24 mouse cellular contexts compared by ENCODE assay signal in the genomic region with DNA sequence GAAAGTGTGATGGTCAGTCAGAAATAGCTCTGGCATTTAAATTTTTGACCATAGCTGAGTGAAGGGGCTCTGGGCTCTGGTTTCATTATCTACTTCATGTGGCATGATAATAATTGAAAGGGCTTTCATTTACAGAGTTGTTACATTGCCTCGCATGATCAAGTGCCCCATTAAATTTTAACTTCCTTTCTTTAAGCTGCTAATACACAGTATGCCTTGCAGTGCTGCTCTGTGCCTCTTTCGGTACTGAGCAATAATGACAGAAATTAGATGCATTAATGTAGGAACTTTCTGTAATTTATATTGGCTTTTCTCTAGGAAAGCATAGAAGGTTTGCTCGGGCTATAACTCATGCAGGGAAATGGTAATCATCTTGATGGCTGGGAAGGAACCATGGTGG.
"Had no signal": no experiment of that assay in that cellular context is flagged by ENCODE, and none has a peak within 500 bp of the region (broad histone marks: within the 10 kb centered on the region; RNA-seq: fewer than 3 reads in every experiment).

No protein-coding gene starts in this region.

- H3K4me3 ChIP-seq: heart, adult 2 months; heart, embryonic 13.5 days; heart, embryonic 15.5 days; hindbrain, embryonic 13.5 days; hindbrain, embryonic 15.5 days; kidney, embryonic 15.5 days; limb, embryonic 13.5 days; limb, embryonic 15.5 days; liver, embryonic 12.5 days had no signal

- H3K4me1 ChIP-seq: heart, embryonic 13.5 days; heart, embryonic 15.5 days; hindbrain, embryonic 13.5 days; kidney, embryonic 15.5 days; liver, embryonic 12.5 days had no signal

- H3K9me3 ChIP-seq: heart, embryonic 15.5 days; hindbrain, embryonic 13.5 days; hindbrain, embryonic 15.5 days; kidney, embryonic 15.5 days; limb, embryonic 15.5 days; liver, embryonic 12.5 days had no signal

- H3K27me3 ChIP-seq: heart, embryonic 13.5 days; heart, embryonic 15.5 days; hindbrain, embryonic 13.5 days; hindbrain, embryonic 15.5 days; kidney, embryonic 15.5 days; limb, embryonic 15.5 days; liver, embryonic 12.5 days had no signal

- DNase-seq: gastrocnemius, postnatal 14 days; gastrocnemius, postnatal 36 days; heart, adult 11 months; heart, adult 2 months; heart, postnatal 14 days; heart, postnatal 36 days; kidney, adult 18-20 months; kidney, adult 9 months; kidney, postnatal 14 days; kidney, postnatal 36 days; layer of hippocampus, adult 9-11 months; layer of hippocampus, postnatal 36 days; left cerebral cortex, postnatal 4 days had no signal

- H3K36me3 ChIP-seq: heart, embryonic 13.5 days; heart, embryonic 15.5 days; hindbrain, embryonic 13.5 days; hindbrain, embryonic 15.5 days; kidney, embryonic 15.5 days; limb, embryonic 13.5 days; limb, embryonic 15.5 days; liver, embryonic 12.5 days had no signal

- H3K9ac ChIP-seq: heart, embryonic 13.5 days; heart, embryonic 15.5 days; hindbrain, embryonic 13.5 days; hindbrain, embryonic 15.5 days; kidney, embryonic 15.5 days; limb, embryonic 13.5 days; limb, embryonic 15.5 days; liver, embryonic 12.5 days had no signal

- H3K4me2 ChIP-seq: heart, embryonic 11.5 days; heart, embryonic 13.5 days; heart, embryonic 15.5 days; hindbrain, embryonic 13.5 days; hindbrain, embryonic 15.5 days; kidney, embryonic 15.5 days; limb, embryonic 13.5 days; limb, embryonic 15.5 days; liver, embryonic 12.5 days had no signal

- H3K27ac ChIP-seq: heart, adult 2 months; heart, embryonic 13.5 days; heart, embryonic 15.5 days; hindbrain, embryonic 13.5 days; hindbrain, embryonic 15.5 days; hindbrain, postnatal 0 days; kidney, embryonic 15.5 days; limb, embryonic 13.5 days; limb, embryonic 15.5 days; liver, embryonic 12.5 days had no signal

- ATAC-seq: hindbrain, postnatal 0 days; intestine, embryonic 16.5 days; liver, embryonic 12.5 days had no signal
